ENCODE assay signal across 8 mouse cellular contexts in the genomic region with DNA sequence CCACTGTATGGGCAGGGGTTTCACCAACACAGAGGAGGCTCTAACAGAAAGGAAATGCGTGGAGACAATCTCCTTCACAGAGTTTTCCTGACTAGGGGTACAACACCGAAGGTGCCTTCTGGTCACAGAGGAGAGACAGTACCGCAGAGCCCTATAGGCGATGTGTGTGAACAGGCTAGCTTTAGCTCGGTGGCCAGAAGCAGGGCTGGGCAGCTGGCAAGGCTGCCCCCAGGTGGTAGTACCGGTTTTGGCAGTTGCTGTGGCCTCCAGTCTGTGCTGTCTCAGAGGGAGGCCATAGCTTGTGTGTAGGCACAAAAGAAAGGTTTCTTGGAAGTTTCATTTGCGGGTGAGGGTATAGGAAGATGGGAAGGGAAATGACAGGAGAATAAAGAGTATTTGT. TPM values are rescaled to one million over a fixed set of nuclear protein-coding genes. Genes with fewer than 3 reads are reported as not detected.
DNase-seq lines count a peak whose midpoint lies in the region; ATAC-seq and TF ChIP-seq lines count a peak whose summit lies in the region.

No protein-coding gene starts in this region.

- H3K27ac ChIP-seq in gastrocnemius, adult 2 months, result no peak overlapping the region
- no peak overlapping the region for H3K27ac ChIP-seq in heart, embryonic 15.5 days

- DNase-seq in gastrocnemius, adult 2 months, result peak; percentile 74
- DNase-seq in gastrocnemius, adult 8-10 months (ENCODE audit: low spot score in 2 of 2), result no peak
- DNase-seq in adipocyte (ENCODE audit: low spot score), result peak; percentile 85
- DNase-seq in embryo, embryonic 10 days (ENCODE audit: low spot score), result peak; percentile 79
- peak; percentile 79 for DNase-seq in kidney, postnatal 10 days
- peak; percentile 80 to 85 for DNase-seq in lung, postnatal 4 days
- DNase-seq in spleen, postnatal 10 days (ENCODE audit: low spot score in 2 of 2), result peak; percentile 61 to 84

- peaks cover 25% of the 10 kb centered on the region for H3K27me3 ChIP-seq in heart, embryonic 15.5 days

- no peaks in the 10 kb centered on the region for H3K36me3 ChIP-seq in heart, embryonic 15.5 days

- intact Hi-C loops in gastrocnemius, adult 2 months (cut with DNase I), result loop anchor here (5.0 kb wide), 1 partner anchor 82 kb away; no protein-coding TSS in a partner anchor

- 8% methylated on average over 7 of the region's 7 CpGs for WGBS in heart, embryonic 15.5 days

- H3K9ac ChIP-seq in heart, embryonic 15.5 days, result no peak overlapping the region

- no peak overlapping the region for H3K4me2 ChIP-seq in heart, embryonic 15.5 days

- H3K4me3 ChIP-seq in gastrocnemius, adult 2 months, result no peak overlapping the region
- no peak overlapping the region for H3K4me3 ChIP-seq in heart, embryonic 15.5 days

- TF ChIP-seq CTCF in gastrocnemius, adult 2 months (IDR thresholded peaks at IDR 0.05), result peak; percentile 82

- no peaks in the 10 kb centered on the region; the same call in 1 of the 2 replicates for H3K4me1 ChIP-seq in heart, embryonic 15.5 days (replicated peaks)

- ATAC-seq in heart, embryonic 15.5 days (replicated peaks; ENCODE audit: insufficient number of reproducible peaks, insufficient read depth, low FRiP score, low read depth), result peak; percentile 75; the same call in 1 of the 2 replicates

- no peaks in the 10 kb centered on the region for H3K9me3 ChIP-seq in heart, embryonic 15.5 days (replicated peaks)

RNA-seq across cellular contexts. Expression of a gene that starts 10.8 kb away (rescaled TPM):
- total RNA-seq in gastrocnemius, adult 2 months (2021), result 1 to 10 TPM; 2.7 to 4.6 TPM
- total RNA-seq in gastrocnemius, adult 8-10 months (2022), result 1 to 10 TPM; 1.1 to 6.7 (median 3.7) TPM
- polyA plus RNA-seq in heart, embryonic 15.5 days (2015; fragmentation: Nextera tagmentation; extraction: Ambion mirVana), result 22.5 and 37.4 TPM in 2 replicates

RNA-seq across cellular contexts. Expression of a gene that starts 24.0 kb away (rescaled TPM):
- total RNA-seq in gastrocnemius, adult 2 months (2021), result not detected
- total RNA-seq in gastrocnemius, adult 8-10 months (2022), result not detected
- polyA plus RNA-seq in heart, embryonic 15.5 days (2015; fragmentation: Nextera tagmentation; extraction: Ambion mirVana), result not detected in 2 replicates

RNA-seq across cellular contexts. Expression of a gene that starts 27.7 kb away (rescaled TPM):
- total RNA-seq in gastrocnemius, adult 2 months (2021), result 1 to 10 TPM; 6.1 to 6.4 TPM
- total RNA-seq in gastrocnemius, adult 8-10 months (2022), result 1 to 10 TPM; 6.0 to 6.6 (median 6.2) TPM
- polyA plus RNA-seq in heart, embryonic 15.5 days (2015; fragmentation: Nextera tagmentation; extraction: Ambion mirVana), result 25.0 and 34.5 TPM in 2 replicates

RNA-seq across cellular contexts. Expression of a gene that starts 40.4 kb away (rescaled TPM):
- not detected for total RNA-seq in gastrocnemius, adult 2 months (2021)
- total RNA-seq in gastrocnemius, adult 8-10 months (2022), result not detected
- polyA plus RNA-seq in heart, embryonic 15.5 days (2015; fragmentation: Nextera tagmentation; extraction: Ambion mirVana), result not detected in 2 replicates

RNA-seq across cellular contexts. Expression of a gene that starts 40.5 kb away (rescaled TPM):
- 10 to 100 TPM; 22.2 to 26.4 TPM for total RNA-seq in gastrocnemius, adult 2 months (2021)
- total RNA-seq in gastrocnemius, adult 8-10 months (2022), result 10 to 100 TPM; 19.1 to 22.8 (median 20.5) TPM
- 41.8 and 58.9 TPM in 2 replicates for polyA plus RNA-seq in heart, embryonic 15.5 days (2015; fragmentation: Nextera tagmentation; extraction: Ambion mirVana)

Comparison
In these comparisons a context has a peak if more than half of its experiments do, and no peak if none do; other contexts are left out.
1. DNase-seq: peak in gastrocnemius, adult 2 months (single experiment), adipocyte (single experiment), embryo, embryonic 10 days (single experiment), kidney, postnatal 10 days (single experiment), lung, postnatal 4 days (2 of 2) and spleen, postnatal 10 days (2 of 2); none in gastrocnemius, adult 8-10 months (0 of 2).